Mouse (Mus musculus) spleen, adult 2 months (tissue): ENCODE measurements around the gene Ube2l3.

ENCODE experiments used
- CTCF ChIP-seq: fragments of 200-500 bp; IDR thresholded peaks from 2 replicates; pipeline ENCODE4 v1.5.1; 2011; ENCODE audit warnings: mild to moderate bottlenecking, inconsistent platforms; ENCODE audit not compliant: insufficient read depth, insufficient read length, insufficient replicate concordance; ENCODE audit errors: extremely low read depth
- POLR2A ChIP-seq: fragments of 200-500 bp; IDR thresholded peaks from 2 replicates; pipeline ENCODE4 v1.6.1; 2011; ENCODE audit warnings: low read depth, low read length, inconsistent platforms

DNA sequence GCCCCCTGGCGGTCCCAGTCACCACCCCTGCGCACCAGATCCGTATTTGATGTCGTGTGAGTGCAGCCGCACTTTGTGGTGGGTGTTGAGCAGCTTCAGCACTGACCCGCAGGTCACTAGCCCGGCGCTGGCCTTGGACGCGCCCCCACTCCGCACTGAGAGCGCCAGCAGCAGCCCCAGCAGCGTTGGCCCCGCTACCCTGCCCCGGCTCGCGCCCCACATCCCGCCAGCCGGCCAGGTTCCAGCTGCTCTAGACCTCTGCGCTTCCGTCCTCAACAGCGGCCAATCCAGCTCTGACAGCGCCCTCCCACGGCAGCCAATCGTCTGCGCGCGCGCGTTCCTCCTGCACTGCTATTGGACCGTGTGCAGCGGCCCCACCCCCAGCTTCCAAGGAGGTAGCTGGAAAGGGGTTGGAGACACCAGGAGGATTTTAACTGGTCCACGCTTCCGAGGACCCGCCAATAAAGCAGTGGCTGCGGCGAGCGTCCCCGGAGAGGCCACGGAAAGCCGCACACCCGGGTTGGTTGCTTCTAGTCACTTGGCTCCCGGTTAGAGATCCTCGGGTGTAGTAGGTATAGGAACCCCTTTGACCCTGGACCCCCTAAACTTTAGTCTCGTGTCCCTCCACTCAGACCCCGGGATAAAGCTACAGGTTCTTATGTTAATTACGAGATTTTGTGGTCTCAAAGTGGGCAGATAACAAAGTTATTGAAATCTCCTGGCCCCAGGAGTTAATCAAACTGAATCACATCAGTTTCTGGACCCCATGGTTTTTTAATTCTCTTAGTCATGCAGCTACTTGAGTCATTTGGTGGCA lies 70.2 kb downstream of the Ube2l3 start, which contains the start of gene Sdf2l1:
- TF ChIP-seq CTCF (peak; percentile 38; the same call in 1 of the 2 replicates), POLR2A (peak; percentile 75; the same call in 1 of the 2 replicates)
